Mouse (Mus musculus) cerebellum, adult (tissue): ENCODE data around the gene Arfgef2.

ENCODE experiments used
- ATAC-seq: cut with Nextera tagmentation; 2 replicates; pipeline ENCODE4 v1.9.2; 2017; ENCODE audit warnings: mild to moderate bottlenecking, moderate library complexity, mixed read lengths; ENCODE audit not compliant: insufficient number of reproducible peaks, low FRiP score, low TSS enrichment

Gene Arfgef2

DNA sequence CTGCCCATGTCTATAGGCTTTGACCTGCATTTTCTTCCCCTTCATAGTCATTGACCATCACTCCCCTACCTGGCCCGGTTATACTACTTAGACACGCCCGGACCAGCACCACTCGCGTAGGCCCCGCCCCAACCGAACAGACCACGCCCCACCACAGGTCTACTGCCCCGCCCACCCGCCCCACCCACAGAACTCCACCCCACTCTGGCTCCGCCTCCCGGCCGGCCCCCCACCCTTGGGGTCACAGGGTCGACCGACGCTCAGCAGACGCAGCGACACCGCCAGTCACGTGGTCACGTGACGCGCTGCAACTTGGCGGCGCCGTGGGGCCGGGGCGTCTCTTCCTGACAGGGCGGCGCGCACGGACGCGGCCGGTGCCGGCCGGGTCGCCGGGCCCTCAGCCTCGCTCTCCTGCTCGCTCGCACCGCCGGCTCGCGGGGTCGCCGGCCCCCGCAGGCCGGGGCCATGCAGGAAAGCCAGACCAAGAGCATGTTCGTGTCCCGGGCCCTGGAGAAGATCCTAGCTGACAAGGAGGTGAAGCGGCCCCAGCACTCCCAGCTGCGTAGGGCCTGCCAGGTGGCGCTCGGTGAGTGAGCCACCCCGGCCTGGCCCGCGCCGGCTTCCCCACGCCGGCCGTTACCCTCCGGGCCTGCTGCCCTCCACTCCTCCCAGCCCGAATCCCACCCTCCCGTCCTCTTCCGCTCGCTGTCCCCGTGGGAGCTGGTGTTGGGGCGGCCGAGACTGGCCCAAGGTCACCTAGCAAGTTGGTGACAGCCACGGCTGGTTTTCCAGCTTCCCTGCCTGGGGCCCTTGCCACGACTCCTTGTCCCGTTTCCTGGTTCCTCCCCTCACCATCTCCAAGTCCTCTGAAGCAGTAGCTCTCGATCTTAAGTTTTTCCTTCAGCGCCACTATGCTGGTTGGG, at the start of gene Arfgef2:
Arfgef2 (plus strand) TSS at position 339 of the 923 bp plus-strand sequence.
- ATAC-seq, result peak; percentile 86

DNA sequence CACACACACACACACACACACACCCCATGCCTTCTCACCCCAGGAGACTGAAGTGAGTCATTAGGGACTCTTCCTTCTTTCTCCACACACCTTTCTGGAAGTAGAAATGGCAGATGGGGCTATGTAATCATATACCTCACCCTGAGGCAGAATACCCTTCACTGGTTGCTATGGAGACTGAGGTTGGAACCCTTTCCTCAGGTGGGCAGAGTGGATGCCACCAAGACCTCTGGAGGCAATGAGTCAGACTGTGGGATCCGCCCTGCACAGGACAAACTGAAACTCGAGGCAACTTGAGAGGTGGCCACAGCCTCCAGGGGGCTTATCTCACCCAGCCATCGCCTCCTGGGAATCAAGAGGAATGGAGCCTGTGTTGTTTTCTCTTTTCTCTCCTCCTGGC, 47.4 kb upstream of the Arfgef2 start:
- ATAC-seq, result no peak

DNA sequence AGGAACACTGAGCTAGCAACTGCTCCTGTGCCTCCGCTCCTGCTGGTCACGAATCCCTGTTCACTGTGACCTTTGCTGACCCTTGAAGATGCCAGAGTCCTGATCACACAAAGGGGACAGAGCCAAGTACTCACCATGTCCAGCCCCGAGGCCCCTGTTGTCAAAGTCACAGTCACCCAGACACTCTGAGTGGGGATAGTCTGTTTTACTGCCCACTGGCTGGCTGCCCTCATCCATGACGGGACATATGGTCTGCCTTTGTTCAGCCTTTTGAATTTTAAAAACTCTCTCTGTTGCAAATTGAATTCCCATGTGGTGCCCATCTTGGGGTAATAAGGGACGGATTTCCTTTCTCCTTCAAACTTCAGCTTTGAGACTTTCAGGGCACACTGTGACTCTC, 41.3 kb upstream of the Arfgef2 start:
- no peak for ATAC-seq

DNA sequence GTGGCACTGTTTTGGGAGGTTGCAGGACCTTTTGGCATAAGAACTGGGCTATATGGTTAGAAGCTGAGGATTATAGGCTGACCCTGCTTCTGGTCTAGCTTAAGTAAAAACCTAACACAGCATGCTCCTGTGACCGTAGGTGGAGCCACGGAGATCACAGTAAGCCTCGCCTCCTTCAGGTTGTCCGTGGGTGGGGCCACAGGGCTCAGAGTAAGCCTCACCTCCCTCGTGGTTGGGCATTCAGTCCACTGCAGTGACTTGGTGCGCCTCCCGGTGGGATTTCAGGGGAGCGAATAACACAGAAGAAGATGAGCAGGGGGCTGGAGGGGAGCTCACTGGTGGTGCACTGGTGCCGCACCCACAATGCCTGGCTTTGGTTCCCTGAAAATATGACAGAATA, 37.8 kb upstream of the Arfgef2 start:
- no peak for ATAC-seq

DNA sequence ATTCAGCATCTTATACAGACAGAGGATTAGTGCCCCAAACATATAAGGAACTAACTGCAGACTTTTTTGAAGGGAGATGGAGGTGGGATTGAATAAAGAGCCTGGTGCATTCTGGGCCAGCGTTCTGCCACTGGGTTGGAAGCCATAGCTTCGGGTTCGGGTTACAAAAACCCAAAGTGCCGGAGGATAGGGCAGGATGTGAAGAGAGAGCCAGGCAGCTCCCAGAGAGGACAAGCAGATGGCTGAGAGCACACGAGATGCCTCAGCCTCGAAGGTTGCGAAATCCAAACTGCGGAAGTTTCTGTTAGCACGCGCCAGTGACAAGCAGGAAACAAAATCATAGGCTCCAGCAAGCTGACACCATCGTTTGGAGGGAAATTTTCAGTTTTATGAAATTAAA, 34.0 kb upstream of the Arfgef2 start:
- ATAC-seq, result no peak

DNA sequence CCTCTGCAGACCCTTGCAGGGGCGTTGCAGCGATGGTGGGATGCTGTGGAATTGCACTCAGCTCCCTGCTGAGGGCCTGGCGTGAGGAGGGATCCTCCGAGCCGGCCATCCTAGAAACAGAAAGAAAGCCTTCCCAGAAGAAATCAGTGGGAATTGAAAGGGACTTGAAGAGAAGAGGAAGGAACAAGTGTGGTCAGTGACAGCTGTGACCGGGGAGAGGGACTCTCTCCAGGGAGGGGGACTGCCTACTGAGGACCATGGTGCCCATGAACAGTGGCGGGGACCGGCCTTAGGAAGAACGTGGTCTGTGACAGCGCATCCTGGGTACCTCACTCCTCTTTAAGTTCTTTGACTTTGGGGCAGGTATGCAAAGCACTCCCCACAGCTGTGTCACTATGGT, 31.8 kb upstream of the Arfgef2 start:
- no peak for ATAC-seq

DNA sequence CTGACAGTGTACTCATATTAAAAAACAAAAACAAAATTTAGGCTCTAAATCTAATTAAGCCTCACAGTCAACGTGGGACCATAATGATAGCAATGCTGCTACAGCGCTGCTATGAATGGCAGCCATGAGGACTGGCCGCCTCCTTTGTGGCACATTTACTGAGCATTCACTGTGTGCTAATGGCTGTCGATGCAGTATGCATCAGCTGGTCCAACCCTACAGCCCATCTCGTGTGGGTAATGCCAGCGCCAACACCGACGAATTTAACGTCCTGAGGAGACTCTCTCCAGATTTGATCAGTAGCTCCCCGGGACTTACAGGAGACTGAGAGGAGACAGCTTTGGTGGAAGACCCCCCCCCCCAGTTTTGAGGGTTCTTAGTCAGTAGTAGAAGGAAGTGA, 31.1 kb upstream of the Arfgef2 start:
- no peak for ATAC-seq

DNA sequence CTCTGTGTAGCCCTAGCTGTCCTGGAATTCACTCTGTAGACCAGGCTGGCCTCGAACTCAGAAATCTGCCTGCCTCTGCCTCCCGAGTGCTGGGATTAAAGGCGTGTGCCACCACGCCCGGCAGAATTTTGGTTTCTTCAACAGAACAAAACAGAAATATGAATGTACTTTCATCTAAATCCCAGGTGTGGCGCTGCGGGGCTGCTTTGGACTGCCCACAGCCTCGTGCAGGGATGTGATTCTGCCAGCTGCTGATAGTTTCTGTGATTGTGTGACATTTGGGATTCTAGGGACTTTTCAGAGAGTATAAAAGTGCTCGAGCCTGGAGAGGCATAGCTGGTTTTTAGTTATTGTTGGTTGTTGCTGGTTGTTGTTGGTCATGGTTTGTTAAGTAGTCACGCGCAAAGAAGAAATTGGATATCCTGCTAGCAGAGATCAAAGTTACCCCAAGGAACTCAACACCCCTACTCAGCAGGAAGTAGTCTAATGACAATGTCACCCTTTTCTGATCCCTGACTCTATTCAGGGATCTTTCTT, 30.0 kb upstream of the Arfgef2 start:
- ATAC-seq, result no peak

DNA sequence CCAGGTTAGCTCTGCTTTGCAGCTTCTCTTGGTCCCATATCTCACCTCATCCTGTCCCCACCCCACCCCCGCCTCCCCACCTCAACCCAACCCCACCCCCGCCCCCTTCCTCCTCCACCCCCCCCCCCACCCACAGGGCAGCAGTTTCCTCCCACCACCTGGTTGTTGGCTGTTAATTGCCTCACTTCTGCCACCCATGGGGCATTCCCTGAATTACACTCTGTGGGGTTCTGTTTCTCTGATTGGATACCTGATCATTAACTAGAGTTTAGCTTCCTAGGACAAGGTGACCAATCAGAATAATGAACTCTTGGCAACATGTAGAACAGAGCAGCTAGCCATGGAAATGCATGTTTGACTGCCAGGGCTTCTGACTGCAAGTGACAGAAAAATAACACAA, 29.1 kb upstream of the Arfgef2 start:
- no peak for ATAC-seq

DNA sequence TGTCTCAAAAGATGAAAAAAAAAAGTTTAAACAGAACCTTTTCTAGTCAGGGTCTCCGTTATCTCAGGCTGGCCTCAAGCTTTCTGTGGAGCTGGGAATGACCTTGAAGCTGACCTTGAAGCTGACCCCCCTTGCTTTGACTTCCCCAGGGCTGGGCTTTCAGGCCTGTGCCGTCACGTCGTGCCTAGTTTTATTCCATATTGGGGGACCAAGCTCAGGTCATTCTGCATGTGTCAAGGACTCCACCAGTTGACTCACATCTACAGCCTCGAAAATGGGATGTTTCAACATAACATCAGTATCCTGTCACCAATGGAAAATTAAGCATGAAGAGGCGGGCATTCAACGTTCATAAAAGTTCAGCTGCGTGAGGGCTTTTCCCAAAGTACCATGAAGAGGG, 25.4 kb upstream of the Arfgef2 start:
- no peak for ATAC-seq

DNA sequence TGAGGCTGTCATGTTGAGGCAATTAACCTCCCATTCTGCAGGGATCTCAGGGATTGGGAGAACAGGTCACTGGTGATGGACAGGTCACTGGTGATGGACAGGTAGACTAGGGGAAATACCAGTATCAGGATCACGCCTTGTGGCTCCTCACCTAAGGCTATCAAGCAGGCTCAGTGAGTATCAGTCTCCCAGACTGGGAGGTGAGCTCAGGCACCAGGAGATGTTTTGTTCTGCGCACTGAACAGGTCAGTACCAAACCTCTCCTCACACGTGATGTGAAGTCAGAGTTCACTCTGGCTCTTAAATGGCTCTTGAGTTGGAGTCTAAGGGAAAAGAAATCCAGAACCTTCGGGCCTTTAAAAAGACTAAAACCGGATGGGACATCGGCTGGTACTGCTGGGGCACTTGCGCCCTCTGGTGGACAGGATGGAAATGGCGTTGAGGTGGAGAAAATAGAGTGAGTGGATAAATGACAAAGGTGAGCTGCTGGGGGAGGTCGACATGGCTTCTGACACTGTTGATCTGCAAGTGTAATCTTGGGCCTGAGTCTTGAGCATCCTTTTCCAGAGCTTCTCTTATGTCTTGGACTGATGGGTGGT, 24.3 kb upstream of the Arfgef2 start:
- peak; percentile 36; the same call in 1 of the 2 replicates for ATAC-seq

DNA sequence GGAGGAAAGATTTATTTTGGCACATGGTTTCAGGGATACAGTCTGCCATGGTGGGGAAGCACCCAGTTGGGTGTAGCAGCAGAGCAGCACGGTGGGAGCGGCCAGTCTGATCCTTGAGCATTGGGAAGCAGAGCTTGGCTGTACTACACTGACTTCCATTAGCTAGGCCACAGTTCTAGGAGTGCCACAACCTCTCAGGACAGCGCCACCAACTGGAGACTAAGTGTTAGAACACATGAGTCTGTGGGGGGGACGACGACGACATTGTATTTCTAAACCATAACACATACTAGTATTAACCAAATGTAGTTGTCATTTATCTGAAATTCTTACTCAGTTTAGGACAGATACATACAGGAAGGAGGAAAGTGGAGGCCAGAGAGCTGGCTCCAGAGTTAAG, 21.0 kb upstream of the Arfgef2 start:
- ATAC-seq, result no peak

DNA sequence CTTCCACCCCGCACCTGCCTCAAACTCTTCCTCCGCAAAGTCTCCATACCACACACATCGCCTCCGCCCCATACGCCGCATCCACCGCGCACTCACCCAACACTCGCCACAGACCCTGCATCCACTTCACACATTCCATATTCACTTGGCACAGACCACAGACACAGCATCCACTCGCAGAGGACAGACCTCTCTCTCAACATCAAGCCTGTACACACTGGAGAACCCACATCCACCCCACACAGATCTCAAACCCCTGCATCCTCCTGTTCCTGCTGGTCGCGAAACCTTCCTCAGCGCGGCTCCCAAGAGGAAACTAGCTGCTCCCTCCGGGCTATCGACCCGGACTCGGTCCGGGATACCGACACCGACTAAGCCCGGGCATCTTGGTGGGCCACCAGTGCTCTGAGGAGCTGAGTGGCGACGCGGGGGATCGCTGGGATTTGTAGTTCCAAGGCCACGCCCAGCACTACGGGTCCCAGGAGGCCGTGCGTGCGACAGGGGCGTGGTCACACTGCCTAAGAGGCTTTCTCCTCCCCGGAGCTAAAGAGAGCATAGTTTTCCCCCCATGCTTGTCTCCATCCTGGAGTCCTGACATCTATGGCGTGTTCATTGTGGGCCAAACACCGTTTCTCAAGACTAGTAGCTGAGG, 18.9 kb upstream of the Arfgef2 start:
- ATAC-seq, result peak; percentile 96

DNA sequence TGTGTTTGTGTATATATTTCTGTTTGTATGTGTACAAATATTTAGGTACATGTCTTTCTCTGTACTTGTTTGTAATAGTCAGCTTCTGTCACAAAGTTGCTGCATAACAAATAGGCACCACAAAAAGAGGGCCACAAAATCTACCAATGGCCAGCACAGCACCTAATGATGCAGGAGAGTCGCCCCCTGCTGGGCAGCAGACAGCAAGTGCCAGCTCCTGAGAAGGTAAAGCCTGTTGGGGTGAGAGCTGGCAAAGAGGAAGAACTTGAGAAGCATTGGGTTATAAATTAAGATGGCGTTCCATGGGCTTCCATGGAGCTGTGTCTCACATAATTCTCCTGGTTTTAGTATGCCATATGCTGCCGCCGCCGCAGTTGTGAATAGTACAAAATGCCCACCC, 13.7 kb upstream of the Arfgef2 start:
- no peak for ATAC-seq

DNA sequence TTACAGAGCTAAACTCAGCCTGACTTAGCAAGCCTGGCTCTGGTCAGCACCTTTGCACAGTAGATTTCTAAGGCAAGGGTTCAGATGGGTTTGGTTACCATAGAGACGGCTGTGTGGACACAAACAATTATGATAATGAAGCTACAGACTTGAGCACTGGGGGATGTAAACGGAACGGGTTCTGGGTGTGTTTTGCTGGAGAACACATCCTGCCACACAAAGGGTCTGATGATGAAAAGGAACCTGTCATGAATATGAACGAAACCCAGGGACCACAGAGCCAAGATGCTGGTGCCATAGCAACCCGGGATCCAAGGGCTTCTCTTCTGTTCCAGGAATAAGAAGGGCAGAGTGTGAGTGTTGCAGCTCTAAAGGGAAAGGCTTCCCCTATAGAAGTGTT, 13.0 kb upstream of the Arfgef2 start, which contains the start of gene Trp53rkb:
Trp53rkb (plus strand) TSS at position 177 of the 400 bp plus-strand sequence.
- no peak for ATAC-seq

DNA sequence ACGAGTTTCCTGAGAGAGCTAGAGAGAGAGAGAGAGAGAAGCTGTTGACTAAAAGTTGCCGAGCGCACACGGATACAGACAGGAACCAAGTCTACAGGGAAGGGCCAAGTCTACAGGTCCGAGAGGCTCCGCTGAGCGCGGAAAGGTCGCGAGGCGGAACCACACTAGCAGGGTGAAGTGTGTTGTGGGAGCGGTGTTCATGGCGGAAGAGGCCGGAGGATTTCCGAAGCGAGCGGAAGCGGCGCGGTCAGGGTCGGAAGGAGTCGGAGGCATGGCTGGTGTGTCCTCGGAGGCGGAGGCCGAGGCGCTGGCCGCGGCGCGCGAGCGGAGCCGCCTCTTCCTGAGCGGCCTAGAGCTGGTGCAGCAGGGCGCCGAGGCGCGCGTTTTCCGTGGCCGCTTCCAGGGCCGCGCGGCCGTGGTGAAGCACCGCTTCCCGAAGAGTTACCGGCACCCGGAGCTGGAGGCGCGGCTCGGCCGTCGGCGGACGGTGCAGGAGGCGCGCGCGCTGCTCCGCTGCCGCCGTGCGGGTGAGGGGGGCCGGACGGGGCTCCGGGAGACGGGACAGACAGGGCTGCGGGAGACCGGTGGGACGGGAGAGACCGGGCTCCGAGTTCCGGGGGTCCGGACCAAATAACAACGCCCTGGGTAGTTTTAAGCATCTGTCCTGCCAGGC, 11.7 kb upstream of the Arfgef2 start:
- ATAC-seq, result peak; percentile 92

DNA sequence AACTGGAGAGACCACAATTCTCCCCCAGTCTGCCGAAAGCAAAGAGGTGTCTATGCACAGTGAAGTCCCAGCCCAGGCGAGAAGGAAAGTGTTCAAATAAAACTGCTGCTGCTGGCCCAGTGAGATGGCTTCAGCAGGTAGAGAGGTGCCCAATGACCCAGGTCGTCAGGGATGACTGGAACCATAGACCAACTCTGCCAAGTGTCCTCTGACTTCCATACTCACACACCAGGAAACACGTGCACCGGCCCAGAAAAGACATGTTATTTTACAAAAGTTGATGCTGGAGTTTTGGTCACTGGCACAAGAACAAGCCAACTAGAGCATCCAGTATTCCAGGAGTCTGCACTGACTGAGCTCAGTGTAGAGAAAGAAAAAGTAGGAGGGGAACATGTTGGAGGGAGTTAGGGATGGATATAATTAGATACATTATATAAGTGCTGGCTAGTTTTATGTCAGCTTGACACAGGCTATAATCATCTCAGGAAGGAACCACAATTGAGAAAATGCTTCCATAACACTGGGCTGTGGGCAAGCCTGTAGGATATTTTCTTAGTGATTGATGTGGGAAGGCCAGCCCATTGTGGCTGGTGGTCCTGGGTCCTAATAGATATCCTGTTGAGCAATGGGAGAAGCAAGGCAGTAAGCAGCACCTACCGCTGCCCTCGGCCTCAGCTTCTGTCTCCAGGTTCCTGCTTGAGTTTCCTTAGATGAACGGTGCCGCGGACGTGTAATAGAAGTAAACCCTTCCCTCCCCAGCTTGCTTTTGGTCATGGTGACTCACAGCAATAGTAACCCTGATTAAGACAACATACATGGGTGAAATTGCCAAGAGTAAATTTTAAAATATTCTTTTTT, 5.5 kb upstream of the Arfgef2 start:
- ATAC-seq, result no peak

DNA sequence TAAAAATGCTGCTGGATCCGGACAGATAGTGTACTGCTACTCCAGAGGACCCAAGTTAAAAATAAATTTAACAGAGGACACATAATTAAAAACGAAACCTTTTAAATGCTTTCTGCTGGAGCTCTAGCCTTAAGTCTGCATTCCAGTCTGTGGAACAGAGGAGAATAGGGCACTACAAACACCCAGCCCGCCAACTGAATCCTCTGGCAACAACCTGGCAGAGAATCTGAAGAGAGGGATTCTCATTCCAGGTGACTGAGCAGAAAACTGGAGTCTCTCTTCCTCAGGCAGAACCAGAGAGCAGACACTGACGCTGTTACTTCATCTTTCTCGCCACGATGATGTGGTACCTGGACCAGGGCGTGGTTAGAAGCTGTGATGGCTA, 4.9 kb upstream of the Arfgef2 start:
- no peak for ATAC-seq

DNA sequence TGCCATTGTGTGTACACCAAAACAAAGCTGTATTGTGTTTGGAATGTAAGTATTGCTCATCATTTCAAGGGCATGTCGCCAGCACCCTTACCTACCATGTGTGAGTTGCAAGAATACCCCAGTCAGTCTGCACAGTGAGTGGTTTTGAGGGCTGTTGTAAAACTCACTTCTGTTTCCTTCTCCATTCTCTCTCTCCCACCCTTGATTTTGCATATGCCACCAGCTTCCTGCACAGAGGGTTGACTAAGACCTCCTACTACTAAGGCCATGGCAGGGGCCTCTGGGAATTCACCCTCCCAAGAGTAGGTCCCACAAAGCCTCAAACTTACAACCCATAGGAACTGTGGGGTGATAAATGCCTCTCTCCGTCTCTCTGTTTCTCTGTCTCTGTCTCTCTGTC, 4.0 kb upstream of the Arfgef2 start:
- ATAC-seq, result no peak

DNA sequence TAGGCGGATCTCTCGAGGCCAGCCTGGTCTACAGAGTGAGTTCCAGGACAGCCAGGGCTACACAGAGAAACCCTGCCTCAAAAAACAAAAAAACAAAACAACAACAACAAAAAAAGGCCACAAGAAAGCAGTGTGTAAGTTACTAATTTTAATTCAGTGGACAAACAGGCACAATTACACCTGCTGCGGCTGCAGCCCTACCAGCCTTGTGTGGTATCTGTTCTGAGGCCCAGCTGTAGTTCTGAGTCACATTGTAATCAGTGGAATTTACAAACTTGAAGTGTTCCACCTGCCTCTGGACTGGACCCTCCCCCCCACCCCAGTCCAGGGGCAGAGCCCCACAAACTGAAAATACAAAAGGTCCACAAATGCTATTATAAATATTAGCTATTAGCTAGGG, 2.1 kb upstream of the Arfgef2 start:
- no peak for ATAC-seq
